Mouse (Mus musculus): ENCODE data around the gene Slc25a21.

The Slc25a21 gene

DNA sequence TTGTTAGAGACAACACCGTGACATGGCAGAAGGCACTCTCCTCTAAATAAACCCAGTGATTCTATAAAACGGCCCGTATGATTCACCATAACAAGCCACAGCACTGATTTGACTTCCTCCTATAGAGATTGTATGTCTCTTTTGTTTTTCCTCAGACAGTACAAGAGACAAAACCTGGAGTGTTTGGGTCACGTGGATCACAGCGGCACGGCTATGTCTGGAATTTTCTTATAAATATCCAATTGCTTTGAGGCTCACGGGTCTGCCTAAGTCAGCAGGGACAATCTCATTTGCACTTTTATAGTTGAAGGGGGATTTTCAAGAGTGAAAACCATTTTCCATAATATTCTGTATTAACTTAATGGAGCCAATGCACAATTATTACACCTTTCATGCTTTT lies 320.7 kb downstream of the Slc25a21 start:
- DNase-seq: no peak

DNA sequence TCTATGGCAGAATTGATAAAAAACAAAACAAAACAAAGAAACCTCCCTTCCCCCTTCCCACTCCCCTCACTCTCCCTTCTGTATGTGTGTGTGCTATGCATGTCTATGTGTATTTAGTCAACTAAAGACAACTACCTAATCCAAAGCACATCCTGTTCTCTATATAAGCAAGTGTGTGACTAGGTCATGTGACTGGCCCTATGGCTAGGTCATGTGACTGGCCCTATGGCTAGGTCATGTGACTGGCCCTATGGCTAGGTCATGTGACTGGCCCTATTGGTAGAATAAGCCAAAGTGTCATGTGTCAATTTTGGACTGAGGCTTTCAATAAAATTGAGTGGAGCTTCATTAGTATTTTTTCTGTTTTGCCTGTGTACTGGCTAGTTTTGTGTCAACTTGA lies 324.1 kb downstream of the Slc25a21 start:
- DNase-seq: no peak

DNA sequence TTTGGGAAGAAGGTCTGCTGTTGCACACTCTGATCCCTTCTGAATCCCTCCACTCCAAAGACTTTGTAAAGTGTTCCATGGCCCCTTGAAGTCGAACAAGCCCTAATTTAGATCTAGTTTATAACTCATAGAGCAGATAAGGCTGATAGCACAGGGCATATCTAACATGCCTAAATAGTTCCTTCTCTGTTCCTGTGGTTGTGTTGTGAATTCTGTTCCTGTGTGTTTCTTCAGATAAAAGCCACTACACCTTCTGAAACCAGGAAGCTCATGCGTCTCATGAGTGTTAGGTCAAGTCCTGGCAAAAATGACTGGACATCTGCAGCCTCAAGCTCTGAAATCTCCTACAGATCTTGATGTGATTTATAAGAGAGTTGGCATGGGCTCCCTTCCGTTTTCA lies 326.7 kb downstream of the Slc25a21 start:
- DNase-seq: no peak

DNA sequence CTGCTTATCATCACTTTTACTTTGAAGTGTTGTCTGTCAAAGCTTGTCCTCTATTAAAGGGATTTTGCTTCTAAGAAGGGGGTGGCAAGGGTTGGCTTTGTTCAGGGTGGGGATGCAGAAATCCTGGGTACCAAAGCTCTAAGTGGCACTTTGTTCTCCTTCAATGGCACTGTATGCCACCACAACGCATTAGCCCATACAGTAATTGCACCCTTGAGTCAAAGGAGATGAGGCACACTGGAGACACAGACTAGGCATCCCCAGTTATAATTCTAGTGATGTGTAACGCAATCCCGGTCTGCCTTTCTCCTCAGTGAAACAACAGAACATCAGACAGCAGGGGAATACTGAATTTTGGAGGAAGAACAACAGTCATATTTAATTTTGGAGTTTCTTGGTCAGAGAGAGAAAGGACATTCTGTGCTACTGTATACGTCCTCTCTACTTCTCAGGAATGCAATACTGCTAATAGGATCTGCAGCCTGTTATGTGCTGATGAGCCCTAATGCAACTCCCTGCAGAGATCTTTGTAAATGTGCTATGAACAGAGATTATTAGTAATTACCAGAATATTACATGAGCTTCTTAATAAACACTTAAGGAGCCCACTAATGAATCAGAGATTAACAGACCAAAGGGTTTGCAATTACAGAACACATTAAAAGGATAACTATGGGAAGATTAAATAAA lies 333.3 kb downstream of the Slc25a21 start:
- DNase-seq: no peak

DNA sequence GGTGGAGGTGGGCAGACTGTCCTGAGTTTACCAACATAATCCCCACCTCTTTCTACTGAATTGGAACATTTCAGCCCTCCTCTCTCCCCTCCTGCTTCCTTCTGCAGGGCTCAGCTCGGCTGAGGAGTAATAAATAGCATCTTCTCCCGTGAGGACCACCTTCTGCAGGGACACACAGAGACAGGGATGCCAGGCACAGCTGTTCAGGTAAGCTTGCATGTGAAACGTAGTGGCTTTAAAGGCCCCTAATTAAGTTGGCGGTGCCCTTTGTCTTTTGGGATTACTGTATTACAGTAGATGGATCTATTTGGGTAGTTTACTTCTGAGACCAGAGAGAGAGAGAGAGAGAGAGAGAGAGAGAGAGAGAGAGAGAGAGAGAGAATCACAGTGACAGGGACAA lies 344.6 kb downstream of the Slc25a21 start:
- DNase-seq: no peak

DNA sequence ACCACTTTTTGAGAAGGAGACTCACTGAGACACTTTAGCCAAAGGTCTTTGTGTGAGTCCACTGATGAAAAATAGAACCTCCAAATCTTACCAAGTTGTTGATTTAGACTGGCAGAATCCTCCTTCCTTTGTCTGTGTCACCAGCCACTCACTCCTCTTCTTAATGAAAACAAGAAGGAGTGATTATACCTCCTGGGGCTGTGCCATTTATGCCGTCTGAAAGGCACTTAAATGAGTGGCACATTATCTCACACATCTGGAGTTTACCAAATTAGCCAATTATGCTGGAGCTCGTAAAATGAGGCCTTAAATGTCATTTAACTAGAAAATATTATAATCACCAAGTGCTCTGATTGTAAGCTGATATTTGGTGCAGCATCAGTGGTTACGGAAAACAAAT lies 345.8 kb downstream of the Slc25a21 start:
- DNase-seq: no peak

DNA sequence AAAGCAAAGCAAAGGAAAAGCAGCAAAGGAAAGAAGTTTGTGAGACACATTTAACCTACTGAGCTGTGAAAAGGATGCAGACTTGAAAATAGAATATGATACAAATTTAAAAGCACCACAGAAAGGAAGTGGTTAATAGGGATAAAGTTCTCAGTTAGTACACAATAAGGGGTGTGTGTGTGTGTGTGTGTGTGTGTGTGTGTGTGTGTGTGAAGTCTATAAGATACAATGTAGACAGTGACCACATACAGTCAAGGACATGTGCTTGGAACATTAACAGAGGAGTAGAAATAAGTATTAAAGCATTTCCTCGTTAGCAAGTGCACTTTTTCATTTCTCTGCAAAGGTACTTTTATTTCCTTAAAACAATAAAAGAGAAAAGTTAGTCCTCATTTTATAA lies 367.3 kb downstream of the Slc25a21 start:
- DNase-seq: no peak

DNA sequence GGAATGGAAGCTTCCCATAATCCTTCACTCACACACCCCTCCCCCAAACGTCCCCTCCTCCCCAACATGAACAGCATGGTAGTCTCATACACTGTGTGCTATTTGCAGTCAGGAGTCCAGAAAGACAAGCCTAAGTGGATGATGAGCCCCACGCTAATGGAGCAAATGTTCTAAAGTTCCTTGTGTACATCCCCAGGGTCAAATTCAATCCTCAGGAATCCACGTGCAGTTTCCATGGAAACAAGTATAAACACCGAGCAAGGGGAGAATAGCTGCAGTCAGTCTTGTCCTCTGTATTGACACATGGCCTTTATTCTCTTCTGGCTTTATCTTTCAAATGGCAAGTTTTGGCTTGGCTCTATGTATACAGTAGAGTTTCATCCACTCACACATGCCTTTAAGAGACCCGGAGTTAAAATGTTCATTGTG lies 367.8 kb downstream of the Slc25a21 start:
- no peak for DNase-seq

DNA sequence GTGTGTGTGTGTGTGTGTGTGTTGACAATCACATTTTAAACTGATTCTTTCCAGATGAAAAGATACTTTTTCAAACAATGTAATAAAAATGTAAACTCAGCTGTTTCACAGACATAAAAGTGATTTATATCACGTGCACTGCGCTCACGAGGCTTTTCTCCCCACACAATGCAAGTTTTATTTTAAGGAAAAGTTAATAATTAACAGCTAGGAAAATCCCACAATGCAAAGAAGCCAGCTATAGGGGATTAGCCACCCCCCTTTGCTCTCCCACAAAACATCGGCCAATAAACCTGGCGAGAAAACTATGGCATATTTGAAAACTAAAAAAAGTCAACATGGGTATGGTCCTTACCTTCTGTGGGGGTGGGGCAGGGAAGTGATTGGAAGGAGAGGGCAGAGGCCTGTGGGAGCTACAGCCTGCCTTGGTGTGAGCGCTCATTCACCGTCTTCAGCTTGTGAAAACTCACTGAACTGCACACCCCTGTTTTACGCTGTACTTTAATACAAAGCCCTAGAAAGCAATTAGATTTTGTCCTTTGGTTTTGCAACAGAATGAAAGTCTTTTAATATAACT lies 369.4 kb downstream of the Slc25a21 start:
- DNase-seq: no peak

DNA sequence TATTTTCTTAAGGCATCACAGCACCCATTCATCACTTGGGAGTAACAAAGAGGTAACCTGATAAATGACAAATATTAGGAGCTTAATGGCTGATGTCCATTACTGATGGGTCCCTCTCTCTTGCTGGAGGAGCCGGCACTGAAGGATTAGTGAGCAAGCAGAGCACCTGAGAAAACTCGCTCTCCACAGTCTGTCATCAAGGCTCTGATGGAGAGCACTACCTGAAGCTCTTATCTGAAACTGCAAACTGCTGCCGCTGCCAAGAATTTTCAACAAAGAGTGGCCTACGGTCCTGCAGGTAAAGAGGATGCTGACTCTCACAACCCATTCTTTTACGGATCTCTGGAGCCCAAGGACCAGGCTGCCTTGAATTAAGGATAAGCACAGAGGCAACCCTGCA lies 372.6 kb downstream of the Slc25a21 start:
- DNase-seq: no peak

DNA sequence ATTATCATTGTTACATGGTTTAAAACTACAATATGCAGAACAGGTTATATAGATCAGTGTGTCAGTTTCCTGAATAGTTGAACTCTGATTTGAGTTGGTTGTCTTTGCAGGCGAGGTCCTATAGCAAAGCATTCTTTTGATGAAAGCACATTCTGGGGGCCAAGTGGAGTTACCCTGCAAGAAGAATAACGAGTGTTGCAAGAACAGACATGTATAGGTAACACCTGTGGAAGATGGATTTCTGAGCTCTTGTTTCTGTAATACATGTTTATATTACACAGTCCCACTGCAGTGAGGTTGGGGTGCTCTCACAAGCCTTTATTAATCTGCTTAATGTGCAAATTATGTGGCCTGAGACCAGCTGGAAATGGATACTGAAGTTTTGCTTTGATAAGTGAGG lies 375.1 kb downstream of the Slc25a21 start:
- DNase-seq: no peak

DNA sequence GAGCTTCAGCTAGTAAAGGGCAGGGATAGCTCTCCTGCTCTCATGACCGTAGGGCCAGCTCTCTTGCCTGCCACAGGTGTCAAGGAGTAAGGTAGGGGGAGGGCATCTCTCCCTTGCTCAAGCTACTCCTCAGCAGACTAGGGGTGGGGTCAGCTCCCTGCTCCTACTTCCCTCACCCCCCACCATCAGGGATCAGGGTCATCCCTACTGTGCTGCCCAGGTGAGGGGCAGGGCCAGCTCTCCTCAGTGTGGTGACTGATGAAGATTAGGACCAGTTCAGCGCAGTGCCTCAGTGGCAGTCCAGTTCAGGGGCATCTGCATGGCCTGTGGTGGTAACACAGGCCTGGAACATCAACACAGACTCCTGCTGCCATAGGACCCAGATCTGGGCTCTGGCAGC lies 376.7 kb downstream of the Slc25a21 start:
- no peak for DNase-seq

DNA sequence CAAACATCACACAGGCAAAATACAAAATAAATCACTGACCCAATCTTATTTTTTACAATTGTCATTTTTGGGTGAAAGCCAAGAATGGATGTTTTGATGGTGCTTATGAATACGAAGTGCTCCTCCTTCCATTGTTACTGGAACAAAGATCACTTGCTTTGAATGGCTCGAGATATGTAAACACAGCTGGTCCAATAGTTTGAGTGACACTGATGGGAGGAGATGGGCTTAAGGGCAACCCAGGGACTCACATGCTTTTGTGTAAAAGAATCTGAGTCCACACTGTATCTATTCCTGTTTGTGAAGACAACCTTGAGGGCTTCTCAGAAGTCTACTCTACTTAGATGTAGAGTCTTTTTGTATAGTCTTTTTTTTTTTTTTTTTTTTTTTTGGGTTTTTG lies 389.8 kb downstream of the Slc25a21 start:
- no peak for DNase-seq

DNA sequence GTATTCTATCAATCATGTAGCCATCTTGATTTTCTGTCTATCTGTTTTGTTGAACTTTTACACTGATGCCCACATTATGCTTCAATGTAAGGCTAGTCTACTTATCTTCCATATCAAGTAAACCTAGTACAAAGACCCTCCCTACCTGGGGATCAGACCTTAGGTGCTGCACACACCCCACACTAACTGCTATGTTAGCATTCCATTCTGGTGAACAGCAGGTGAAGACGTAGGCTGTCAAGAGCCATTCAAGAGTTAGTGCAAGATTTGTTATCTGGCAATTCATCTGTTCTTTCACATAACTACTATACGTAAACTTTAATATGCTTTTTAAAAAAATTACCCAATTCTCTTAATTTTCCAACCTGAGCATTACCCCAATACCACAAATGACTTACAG lies 390.2 kb downstream of the Slc25a21 start:
- DNase-seq: no peak

DNA sequence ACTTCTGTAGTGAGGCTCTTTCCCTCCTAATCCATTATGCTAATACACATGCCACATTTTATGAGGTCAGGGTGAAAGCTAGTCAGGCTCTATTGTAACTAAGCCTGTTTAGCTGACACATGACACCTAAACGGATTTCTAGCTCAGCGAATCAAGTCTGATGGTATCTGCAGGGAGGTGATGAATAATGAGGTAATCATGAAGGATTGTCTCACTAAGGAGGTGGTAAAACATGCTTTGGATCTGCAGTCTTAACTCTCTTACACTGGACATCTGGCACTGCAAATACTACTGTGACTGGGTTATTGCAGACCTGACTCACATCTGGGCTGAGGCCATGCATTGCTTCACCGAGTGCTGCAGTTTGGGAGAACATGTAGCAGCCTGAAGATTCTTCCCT lies 392.8 kb downstream of the Slc25a21 start:
- DNase-seq: no peak

DNA sequence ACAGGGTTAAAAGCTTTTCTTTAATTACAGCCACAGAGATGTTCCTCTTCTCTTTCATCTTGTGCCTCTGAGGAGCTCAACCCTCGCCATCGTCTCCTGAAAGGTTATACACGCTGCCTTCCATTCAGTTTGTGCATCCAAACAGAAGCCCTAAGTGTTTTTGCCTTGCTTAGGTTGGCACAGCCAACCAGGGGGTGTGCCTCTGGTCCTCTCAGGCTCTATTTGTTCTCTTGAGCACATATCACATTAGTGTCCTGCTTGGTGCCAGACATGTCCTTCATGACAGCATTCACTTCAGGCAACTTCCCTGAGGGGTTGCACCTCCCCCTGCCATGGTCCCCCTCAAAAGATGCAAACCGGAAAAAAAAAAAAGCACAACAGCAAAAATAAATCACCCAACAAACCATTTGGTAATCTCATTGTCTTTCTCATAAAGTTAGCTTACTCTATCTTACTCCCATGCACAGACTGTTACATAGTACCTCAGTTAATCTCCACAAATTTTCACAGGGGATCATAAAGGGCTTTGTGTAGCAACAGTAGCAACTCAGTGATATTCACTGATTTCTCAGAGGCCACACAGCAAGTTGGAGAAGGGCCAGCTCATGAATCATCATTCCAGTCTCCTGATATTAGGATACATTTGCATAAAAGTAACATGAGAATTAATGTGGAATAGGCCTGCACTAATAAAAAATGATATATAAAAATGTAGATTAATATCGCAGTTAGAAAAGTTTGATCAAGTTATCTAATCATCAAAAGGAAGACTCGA lies 398.4 kb downstream of the Slc25a21 start:
- no peak for DNase-seq

DNA sequence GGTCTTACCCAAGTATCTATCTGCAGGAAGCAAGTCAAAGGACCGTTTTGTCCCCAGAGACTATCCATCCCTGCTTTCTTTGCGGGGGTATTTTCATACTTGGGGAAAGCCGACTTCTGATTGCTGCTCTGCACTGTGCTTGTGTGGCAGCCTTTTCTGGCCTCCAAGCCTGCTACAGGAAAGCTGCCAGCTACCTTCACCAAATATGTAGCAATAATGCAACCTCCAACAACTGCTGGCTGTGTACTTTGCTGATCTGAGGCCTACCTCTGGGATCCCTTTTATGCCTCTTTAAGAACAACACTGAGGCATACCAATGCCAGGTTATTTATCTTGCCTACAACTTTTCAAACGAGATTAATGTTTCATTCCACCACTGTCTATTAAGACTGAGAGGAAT lies 408.0 kb downstream of the Slc25a21 start:
- DNase-seq: no peak

DNA sequence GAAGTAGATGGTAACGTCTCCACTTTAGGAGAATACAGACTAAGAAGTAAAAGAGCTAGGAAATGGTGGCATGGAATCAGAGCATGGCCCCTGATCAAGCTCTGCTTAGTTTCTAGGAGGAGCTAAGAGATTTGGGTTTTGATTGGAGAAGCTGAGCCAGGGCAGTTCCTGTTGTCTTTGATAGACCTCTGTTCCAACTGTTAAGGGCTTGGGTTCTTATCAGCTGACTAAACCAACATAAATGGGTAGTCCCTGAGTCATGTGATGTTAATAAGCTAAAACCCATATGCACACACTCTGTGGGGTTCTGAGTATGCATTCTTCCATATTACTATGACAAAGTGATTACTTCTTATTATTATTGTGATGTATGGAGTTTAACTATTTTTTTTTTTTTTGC lies 412.0 kb downstream of the Slc25a21 start:
- no peak for DNase-seq

DNA sequence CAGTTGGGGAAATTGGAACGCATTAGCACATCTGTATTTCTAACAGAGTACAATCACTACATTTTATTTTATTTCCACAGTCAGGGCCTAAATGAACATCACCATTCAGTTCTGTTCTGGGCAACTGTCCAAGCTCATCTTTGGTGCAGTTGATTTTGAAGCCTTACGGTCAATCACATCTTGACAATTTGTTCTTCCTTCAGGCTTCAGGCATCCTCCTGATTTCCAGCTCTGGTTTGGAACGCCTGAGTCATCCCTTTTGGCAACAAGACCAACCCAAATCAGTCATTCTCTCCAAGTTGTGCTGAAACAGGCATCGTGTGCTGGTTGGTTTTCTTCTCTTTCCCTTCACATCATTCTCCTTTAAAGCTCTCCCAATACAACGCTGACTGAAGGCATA lies 416.1 kb downstream of the Slc25a21 start:
- DNase-seq: no peak

DNA sequence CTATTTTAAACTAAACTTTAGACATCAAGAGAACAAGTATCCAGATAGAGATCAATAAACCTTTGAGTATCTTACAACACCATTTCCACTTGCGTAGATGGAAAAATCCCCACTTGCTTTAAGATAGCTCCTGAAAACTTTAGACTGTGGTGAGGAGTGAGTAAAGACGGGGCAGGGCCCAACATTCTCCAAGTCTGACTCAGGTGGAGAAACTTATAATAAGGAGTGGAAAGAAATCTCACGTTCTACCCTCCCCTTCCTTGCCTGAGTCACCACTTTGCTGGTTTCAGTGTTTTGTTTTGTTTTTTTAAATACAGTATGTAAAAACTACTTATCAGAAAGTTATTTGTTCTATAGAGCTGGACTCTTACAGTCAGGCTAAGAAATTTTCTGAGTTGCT lies 417.7 kb downstream of the Slc25a21 start:
- DNase-seq: no peak

DNA sequence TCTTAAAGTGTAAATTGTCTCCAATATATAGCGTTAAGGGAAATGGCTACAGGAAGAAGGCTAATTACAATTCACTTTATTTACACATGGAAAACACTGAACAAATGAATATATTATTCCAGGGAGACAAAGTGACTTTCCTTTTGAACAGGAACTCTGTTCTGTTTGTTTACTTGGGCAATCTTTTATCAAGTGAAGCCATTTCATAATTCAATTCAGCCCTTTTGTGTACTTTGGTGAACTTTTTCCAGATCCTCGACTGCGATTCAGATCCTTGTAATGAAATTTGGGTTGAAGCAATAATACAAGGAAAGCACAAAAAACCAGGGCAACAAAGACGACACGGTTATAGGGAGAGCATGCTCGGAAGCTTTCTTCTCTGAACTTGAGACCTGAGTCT lies 423.3 kb downstream of the Slc25a21 start:
- DNase-seq: no peak

DNA sequence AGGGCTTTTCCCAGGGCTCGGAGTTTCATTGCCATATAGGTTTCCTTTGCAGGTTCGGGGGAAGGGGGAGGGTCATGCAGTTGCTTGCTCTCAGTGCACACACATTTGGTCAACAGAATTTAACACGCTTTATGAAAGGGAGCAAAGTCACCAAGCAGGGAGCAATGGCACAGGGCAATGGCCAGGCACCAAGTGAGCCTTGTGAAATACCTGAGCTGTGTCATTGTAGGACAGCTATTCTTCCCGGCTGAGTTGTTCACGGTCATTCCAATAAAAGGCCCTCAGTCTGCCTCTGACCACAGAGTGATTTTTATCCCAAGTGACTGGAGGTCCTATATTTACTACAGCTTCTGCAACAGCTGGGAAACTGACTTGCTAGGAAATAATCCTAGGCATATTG lies 427.9 kb downstream of the Slc25a21 start:
- no peak for DNase-seq

DNA sequence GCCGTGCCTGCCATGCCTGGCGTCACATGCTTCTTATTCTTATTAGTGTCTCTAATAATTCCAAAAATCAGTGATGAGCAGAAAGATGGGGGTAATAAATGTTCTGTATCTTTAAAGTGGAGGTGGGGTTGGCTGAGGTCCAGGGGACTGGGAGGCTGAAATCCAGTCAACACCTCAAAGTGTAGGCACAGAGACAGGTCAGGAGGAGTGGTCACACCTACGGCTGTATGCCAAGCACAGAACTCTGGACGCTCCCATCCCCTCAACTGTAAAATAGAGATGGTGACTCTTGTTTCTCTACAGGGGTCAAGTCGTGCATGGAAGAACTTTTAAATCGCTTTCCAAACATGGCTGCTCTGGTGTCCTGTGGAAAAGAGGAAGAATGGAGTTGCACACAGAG lies 429.8 kb downstream of the Slc25a21 start:
- DNase-seq: no peak

DNA sequence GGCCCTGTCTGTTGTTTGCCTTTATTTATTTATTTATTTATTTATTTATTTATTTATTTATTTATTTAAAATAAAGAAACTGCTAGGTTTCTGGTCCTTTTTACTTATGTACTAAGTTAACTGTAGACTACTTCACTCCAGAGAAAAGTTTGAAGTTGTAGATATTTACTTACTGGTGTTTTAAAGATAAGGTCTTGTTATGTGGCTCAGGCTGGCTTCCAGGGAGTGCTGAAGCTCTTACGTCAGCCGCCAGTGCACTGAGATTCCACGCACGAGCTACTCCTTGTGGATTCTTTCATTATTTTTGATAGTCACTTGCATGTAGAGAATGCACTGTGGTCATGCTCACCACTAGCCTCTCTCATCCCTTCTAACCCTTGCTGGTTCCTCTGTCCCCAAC lies 460.2 kb downstream of the Slc25a21 start:
- DNase-seq: no peak
